Mouse (Mus musculus) embryonic fibroblast, embryonic 13.5 days (primary cell): ENCODE results near the gene Rnf215.

Experiments used
- CTCF ChIP-seq: IDR thresholded peaks from 2 replicates; pipeline ENCODE4 v1.5.1; 2011; ENCODE audit warnings: mild to moderate bottlenecking, control low read depth, low read length, moderate library complexity, borderline replicate concordance; ENCODE audit not compliant: insufficient read depth
- POLR2A ChIP-seq: IDR thresholded peaks from 2 replicates; pipeline ENCODE4 v1.6.1; 2011; ENCODE audit warnings: low read depth, mild to moderate bottlenecking, control low read depth, low read length, moderate library complexity

GRCm38 (mm10) chr11:4142352-4142751 is 7.3 kb downstream of the Rnf215 start:
- TF ChIP-seq CTCF (no peak), POLR2A (no peak)
